Mouse (Mus musculus) urinary bladder, postnatal 36 days (tissue): ENCODE measurements around the gene Tbc1d2.
"Not testable (repeated sequence)": the region's sequence is repeated elsewhere in the genome, so short reads cannot be mapped to it uniquely, and the experiment has no call there.

Experiments used
- DNase-seq, 2 experiments: peaks; one replicate each; pipeline ENCODE4 v3.0.0; 2022; ENCODE audit warnings: low spot score in 2 of 2, mixed read lengths in 1 of 2

The Tbc1d2 gene

DNA sequence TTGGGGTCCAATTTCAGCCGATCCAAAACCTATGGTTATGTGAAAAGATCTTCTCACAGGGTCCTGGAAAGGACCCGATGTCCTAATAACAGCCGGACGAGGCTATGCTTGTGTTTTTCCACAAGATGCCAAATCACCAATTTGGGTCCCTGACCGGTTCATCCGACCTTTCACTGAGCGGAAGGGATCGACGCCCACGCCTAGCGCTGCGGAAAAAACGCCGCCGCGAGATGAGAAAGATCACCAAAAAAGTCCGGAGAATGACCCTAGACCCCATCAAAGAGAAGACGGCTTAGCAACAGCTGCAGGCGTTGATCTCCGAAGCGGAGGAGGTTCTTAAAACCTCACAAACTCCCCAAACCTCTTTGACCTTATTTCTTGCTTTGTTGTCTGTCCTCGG, 68.4 kb downstream of the Tbc1d2 start:
- not testable (repeated sequence) for DNase-seq

DNA sequence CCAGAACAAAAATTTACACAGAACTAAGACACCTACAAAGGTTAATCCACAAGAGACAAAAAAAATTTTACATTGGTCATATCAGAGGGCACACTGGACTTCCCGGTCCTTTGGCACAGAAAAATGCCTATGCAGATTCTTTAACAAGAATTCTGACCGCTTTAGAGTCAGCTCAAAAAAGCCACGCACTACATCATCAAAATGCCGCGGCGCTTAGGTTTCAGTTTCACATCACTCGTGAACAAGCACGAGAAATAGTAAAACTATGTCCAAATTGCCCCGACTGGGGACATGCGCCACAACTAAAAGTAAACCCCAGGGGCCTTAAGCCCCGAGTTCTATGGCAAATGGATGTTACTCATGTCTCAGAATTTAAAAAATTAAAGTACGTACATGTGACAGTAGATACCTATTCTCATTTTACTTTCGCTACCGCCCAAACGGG, 69.2 kb downstream of the Tbc1d2 start:
- not testable (repeated sequence) for DNase-seq

DNA sequence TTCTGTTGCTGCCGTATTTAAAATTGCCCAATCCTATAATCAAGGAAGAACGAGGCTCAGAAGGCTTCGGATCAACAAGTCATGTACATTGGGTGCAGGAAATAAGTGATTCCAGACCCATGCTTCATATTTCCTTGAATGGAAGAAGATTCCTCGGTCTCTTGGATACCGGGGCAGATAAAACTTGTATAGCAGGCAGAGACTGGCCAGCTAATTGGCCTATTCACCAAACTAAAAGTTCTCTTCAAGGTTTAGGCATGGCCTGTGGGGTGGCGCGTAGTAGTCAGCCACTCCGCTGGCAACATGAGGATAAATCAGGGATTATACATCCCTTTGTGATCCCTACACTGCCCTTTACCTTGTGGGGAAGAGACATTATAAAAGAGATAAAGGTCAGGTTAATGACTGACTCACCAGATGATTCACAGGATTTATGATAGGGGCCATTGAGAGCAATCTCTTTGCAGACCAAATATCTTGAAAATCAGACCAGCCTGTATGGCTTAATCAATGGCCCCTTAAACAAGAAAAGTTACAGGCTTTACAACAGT, 71.1 kb downstream of the Tbc1d2 start:
- DNase-seq: not testable (repeated sequence)

DNA sequence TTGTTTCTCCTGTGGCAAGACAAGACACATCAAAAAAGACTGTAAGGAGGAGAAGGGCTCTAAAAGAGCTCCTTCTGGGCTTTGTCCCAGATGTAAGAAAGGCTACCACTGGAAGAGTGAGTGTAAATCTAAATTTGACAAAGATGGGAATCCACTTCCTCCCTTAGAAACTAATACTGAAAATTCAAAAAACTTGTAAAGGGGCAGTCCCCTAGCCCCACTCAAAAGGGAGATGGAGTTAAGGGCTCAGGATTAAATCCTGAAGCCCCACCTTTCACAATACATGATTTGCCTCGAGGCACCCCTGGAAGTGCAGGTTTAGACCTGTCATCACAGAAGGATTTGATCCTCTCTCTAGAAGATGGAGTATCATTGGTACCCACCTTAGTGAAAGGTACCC, 71.8 kb downstream of the Tbc1d2 start:
- DNase-seq: no peak

DNA sequence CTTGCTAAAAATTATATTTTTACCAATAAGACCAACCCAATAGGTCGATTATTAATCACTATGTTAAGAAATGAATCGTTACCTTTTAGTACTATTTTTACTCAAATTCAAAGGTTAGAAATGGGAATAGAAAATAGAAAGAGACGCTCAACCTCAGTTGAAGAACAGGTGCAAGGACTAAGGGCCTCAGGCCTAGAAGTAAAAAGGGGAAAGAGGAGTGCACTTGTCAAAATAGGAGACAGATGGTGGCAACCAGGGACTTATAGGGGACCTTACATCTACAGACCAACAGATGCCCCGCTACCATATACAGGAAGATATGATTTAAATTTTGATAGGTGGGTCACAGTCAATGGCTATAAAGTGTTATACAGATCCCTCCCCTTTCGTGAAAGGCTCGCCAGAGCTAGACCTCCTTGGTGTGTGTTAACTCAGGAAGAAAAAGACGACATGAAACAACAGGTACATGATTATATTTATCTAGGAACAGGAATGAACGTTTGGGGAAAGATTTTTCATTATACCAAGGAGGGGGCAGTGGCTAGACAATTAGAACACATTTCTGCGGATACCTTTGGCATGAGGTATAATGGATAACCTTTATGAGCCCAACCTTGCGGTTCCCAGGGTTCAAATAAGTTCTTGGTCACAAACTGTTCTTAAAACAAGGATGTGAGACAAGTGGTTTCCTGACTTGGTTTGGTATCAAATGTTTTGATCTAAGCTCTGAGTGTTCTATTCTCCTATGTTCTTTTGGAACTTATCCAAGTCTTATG, 74.3 kb downstream of the Tbc1d2 start:
- DNase-seq: not testable (repeated sequence)

DNA sequence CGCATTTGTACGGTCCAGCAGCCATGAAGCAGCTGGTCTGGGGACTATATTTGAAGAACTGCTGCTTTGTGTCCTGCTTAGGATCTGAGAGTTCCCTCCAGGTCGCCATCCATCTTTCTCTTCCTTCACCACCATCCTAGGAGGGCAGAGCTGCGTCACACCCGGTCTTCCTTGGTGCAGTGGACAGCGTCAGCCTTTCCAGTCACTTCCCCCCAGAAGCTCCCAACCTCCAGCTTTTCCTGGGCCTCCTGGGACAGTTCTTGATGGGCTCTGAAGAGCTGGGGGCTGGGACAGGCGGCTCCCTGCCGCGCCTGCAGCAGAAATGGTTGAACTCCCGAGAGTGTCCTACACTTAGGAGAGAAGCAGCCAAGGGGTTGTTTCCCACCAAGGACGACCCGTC, 75.2 kb downstream of the Tbc1d2 start:
- DNase-seq: no peak

DNA sequence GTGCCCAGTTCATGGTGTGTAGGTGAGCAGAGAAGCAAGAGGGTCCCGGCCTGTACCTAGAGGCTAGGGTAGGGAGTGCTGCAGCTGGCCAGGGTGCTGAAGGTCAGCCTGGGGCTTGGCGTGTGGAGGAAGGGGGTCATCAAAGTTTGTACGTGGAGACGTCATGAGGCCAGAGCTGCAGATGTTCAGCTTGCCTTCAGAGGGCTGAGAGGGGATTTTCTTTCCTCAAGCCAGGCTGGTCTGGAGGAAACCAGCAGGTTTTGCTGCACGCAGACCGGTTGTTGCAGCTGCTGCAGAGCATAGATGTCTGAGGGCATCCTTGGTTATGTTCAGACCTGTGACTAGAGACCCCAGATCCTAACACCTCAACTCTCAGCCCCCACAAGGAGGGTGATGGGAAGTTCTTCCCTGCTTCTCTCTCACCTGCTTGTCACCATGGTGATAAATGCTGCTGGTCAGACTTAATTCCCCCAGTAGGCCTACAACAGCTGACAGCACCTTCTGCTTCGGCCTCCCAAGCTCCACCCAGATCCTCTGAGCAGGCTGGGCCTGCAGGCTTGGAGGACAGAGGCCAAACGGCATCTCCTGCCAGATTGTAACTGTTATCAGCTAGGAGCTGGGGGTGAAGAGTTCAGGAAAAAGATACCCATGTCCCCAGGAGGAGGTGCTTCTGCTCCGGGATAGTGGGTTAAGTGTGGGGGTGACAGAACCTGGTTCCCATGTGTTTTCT, 75.8 kb downstream of the Tbc1d2 start:
- DNase-seq: no peak

DNA sequence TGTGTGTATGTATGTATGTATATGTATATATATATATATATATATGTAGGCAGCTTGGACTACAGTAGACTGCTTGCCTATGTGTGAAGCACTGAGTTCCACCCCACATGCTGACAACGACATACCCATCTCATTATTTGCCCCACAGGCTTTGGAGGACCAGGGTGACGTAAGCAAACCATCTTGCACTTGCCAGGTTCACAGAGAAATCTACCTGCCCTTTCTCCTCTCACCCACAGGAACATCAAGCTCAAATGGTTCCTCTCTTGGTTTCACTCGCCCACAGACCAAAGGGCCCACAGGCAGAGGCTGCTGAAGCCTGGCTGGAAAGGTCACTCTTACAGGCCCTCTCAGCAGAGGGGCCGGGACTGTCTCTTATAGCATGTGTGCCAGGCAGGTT, 77.4 kb downstream of the Tbc1d2 start:
- DNase-seq: no peak

DNA sequence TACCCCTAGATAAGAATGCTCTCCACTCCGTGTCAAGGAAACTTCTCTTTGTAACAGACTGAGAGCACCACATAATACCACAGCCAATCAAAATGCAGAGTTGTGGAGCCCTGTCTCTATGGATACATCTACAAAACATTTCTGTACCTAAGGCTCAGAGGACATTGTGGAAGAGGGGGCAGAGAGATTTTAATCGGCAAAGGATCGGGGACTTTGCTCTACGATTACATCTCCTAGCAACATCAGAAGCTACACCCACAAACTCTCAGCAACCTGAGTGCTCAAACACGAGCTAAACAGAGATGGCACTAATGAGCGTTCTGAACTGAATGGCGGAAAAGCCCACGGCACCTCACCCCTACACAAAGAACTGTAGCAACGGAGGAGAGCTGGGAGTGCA, 78.3 kb downstream of the Tbc1d2 start:
- no peak for DNase-seq

DNA sequence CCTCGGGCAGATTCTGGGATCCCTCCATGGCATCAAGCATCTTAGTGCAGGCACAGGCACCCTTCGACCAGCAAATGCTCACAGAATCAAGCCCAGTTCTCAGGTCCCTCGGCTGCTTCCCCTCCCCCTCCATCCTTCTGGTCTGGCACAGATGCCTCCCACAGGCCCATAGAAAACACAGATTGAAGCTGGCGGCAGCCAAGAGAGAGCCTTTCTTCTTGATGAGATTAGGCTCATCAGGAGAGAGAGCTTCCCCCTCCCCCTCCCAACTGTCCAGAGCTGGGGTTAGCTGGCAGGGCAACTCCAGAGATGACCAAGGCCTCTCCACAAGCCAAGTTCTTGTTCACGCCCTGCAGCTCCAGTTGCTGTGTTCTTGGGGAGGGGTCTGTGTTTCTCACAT, 80.3 kb downstream of the Tbc1d2 start:
- DNase-seq: no peak

DNA sequence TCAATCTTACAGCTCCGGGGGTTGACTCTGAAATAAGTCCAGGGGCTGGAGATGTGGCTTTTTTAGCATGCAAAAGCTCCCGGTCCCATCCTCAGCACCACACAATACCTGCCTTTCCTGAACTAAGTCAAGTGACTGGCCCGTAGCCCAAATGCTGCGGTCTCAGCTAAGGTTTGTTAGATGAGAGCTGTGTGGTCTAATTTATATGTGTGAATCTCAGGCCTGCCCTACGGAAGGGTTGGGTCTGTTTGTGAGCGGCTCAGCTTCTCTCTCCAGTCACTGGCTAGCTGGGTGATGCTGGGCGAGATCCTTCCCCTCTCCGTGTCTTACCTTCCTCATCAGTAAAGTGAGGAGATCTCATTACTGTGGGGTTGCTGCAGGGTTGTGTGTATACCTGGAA, 81.8 kb downstream of the Tbc1d2 start:
- DNase-seq: no peak

DNA sequence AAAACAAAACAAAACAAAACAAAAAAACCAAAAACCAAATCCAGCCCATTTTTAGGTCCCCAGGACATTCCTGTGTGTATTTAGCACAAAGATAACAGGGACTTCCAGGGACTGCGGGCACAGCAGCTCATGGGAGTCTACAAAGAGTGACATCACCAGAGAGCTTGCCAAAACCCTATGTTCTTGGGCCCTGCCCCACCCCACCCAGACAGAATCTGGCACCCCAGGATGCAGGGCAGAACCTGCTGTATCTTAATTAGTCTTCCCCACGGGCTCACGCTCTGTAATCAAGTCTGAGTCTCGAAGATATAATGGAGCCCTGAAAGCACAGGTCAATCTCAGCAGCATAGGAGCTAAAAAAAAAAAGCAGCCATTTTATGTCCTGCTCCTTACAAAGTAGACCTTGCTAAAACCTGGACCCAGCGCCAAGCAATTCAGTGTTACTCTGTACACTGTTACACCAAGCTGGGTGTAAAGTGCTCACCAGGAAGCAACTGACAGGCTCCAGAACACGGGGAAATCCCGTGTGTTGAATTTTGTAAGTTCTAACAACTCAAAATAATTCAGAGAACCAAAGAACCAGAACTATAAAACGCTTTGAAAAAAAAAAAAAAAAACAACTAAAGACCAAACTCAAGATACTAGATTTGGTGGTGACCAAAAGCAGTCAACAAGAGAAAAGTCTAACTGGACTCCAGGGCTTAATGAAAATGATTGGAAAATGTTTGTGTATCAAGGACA, 82.9 kb downstream of the Tbc1d2 start:
- no peak for DNase-seq

DNA sequence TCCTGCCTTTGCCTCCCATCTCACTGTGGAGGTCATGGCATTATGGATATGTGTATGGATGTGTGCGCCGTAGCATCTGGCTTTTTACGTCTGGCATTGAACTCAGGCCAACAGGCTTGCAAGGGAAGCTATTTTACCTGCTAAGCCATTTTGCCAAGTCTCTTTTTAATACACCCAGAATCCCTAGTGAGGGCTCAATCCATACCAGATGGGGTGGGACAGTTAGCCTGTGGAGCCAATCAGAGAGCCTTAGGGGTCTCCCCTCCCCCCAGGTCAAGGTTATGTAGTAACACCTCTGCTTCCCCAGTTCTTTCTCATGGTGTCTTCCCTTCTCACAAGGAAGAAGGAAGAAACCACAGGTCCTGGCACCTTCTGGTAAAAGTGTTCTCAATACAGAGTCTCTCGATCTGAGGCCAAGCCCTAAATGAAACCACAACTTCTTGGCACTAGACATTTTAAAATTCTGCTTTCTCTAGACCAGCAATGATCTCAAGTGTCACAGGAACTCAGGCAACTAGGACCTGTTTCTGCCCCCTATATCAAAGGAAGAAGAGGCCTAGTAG, 84.5 kb downstream of the Tbc1d2 start:
- no peak for DNase-seq

DNA sequence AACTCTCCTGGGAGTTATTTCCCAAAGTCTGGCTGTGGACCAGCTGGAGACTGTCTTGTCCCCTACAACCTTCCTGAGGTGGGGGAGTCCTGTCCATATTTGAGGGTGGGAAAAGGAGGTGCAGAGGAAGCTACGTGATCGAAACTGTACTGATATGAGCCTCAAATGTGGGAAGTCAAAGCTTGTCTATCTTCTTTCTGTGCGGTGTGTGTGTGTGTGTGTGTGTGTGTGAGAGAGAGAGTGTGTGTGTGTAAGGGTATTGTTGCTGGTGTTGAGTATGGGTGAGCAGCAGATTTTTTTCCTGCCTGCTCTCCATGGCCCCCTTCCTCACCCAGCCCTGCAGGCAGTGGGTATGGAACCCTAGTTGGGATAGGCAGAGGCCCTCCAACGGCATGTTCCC, 85.8 kb downstream of the Tbc1d2 start:
- DNase-seq: no peak

DNA sequence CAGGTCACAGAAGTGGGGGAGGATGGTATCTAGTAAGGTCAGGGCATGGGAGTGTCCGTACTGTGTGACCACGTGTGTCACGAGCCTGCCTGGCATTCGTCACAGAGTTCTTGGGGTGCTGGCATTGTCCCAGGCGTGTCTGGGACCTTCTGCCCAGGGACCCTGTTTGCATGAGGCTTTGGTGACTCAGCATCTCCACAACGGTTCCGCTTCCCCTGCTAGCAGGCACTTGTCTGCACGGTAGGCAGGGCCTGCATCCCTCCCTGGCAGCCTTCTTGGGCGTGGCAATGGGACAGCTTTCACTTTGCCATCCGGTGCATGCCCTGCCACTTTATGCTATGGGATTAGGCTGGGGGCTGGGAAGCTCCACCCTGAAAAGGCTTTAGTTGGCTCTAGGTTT, 86.2 kb downstream of the Tbc1d2 start:
- DNase-seq: peak; percentile 67 to 82

DNA sequence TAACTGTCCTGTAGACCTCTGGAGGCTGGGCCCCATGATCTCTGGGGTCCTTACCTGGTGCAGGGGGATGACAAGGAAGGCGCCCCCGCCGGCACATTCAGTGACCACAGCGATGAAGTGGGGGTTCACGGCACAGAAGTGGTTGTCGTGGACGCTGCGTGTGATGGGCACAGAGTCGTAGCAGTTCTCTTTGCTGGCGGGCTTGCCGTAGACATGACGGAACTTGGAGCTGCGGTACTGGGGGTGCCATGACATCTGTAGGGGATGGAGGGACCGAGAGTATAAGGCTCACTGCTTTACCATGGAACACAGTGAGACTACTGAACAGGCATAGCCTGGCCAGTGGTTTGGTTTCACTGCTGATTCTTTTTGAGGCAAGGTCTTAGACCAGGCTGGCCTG, 87.2 kb downstream of the Tbc1d2 start:
- DNase-seq: no peak

DNA sequence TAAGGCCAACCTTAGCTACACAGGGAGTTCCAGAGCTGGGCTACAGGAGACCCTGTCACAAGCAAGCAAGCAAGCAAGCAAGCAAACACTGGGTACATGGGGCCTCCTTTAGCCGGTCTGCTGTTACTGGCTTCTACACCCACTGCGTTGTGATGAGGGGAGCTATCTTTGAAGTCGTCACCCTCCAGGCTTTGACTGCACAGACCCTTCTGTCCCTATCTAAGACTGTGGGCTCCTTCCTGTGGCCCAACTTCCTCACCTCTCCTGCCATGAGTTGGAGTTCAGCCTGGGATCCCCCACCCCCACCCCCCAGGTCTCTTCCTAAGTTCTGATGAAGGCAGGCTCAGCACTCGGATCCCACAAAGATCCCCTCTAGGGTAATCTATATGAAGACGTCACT, 88.0 kb downstream of the Tbc1d2 start:
- no peak for DNase-seq

DNA sequence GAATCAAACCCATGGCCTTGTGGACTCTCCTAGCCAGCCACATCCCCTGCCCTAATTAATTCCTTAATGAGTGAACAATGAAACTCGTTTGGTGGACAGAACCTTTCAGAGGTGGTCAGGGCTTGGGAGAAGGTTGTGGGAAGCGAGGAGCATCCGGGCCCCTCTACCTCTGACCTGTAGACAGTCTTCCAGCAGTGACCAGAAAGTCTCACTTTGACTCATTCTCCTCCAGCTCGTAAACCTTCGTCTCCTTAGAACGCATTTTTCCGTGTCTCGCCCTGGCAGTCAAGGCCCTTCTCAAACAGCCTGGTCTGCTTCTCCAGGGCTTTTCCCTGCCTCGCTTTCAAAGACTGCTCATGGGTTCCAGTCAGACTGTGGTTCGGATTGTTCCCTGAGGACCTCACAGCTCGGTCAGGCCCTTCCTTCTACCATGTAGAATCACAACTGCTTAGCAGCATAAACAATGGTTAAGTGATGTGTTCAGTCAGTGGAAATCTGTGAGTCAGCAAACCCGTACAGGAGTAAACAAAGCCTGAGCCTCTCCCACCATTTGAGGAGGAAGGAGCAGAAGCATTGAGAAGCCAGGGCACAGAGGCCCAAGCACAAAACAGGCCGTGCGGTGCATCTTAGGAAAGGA, 89.8 kb downstream of the Tbc1d2 start:
- DNase-seq: peak in 1 of 2 experiments; percentile 15

DNA sequence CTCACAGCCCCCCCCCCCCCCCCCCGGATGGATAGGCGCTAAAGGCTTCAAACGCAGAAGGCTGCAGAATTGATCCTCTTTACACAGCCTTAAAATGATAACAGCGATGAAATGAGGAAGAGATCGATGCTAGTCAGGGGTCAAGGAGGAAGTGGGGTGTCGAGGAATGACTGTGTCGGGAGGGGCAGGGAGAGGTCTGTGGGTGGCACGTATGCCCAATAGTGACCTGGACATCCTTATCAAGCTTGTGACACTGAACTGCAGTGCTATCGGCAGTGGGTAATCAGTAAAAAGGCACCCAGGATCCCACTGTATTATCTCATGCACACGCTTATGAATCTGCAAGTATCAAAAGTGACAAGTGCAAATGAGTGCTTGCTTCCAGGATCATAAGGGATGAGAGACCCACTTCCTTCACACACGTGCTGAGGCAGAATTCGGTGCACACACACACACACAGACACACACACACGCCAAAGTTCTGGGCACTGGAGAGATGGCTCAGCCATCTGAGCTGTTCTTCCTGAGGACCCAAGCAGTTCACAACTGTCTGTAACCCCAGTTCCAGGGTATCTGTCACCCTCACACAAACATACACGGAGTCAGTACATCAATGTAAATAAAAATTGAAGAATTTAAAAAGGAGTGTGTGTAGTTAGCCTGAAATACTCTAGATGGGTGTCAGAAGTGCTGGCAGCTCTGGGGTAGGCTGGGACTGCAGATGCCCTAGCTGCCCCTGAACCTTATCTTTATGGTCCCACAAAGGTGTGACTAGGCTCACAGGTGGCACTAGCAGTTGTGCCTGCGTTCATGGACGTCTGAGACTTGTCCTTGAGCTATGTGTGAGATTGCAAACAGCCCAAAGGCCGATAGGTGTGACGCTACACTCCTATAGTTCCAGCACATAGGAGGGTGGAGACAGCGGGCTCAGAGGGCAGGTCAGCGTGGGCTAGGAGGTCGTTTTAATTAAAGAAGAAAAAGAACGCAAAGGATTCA, 91.0 kb downstream of the Tbc1d2 start:
- no peak for DNase-seq

DNA sequence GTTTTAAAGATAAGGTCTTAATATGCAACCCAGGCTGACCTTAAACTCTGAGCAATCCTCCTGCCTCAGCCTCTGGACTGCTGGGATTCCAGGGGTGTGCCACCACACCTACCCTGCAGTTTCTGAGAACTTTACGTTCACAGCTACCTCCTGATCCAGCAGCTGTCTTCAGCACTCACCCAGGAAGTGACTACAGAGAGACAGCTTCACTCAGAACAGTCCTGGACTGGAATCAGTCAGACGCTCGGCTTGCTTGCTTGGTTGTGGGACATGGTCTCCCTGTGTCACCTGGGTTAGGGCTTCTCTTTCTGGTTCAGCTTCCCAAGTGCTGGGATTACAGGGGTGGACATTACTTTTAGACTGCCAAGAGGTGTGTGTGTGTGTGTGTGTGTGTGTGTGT, 93.1 kb downstream of the Tbc1d2 start:
- DNase-seq: no peak
